Mouse (Mus musculus): ENCODE measurements at regions not wholly inside any gene's neighbourhood (a gene's known extent, or its start where the extent isn't known, plus 50 kb on each side); places are given as distances from the start of the nearest gene placed in this dataset.

GRCm38 (mm10) chr10:81996742-81997536 lies 51.0 kb upstream of the Zfp873 start:
- peak; percentile 67 for DNase-seq

Measured in lung, postnatal 14 days (tissue).